8 mouse cellular contexts compared by ENCODE assay signal in the genomic region with DNA sequence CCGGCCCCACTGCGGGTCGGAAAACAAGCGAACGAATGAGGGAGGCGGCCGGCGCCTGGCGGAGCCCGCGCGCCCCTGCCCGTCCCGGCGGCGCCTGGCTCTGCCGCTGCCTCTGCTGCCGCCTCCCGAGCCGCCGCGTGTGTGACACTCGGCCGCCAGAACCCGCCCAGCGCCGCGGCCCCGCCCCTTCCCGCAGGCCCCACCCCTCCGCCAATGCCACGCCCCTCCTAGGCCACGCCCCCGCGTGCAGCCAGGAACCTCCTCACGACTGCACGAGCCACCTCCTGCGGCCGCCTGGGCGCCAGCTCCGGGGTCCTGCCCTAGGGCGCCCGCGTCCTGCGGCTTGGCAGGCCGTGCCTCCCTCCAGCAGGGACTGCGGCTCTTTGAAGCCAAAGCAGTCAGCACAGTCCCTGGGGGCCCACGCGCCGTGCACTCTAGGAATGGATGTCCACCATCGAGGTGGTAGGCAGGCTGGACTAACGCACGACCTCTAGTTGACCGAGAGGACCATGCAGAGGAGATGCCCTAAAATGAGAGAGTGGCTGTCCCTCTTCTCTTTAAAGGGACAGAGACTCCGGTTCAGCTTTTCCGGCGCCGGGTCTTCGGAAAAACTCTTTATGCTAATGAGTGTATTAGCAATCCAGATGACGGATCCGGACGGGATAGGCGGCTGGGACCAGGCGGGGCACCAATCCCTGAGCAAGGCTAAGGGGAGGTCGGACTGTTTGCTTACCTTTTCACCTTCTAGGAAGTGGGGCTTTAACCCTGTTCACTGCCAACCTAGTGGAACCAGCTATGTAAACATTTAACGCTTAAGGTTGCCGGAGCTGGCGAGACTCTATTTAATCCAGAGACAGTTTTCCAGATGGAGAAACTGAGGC. TPM values are rescaled to one million over a fixed set of nuclear protein-coding genes. Genes with fewer than 3 reads are reported as not detected.
DNase-seq lines count a peak whose midpoint lies in the region; ATAC-seq and TF ChIP-seq lines count a peak whose summit lies in the region.

No protein-coding gene starts in this region.

- H3K4me2 ChIP-seq in embryonic facial prominence, embryonic 14.5 days (ENCODE audit: low read depth, low read length), result peak overlapping the region; percentile 94
- H3K4me2 ChIP-seq in limb, embryonic 12.5 days, result peak overlapping the region; percentile 95
- peak overlapping the region; percentile 92 for H3K4me2 ChIP-seq in midbrain, embryonic 14.5 days (ENCODE audit: low read length)

- no peaks in the 10 kb centered on the region for H3K9me3 ChIP-seq in embryonic facial prominence, embryonic 14.5 days (ENCODE audit: control insufficient read depth, low read length)
- no peaks in the 10 kb centered on the region for H3K9me3 ChIP-seq in limb, embryonic 12.5 days
- no peaks in the 10 kb centered on the region for H3K9me3 ChIP-seq in midbrain, embryonic 14.5 days (ENCODE audit: control insufficient read depth, low read length)

- H3K36me3 ChIP-seq in embryonic facial prominence, embryonic 14.5 days (ENCODE audit: control insufficient read depth, insufficient read depth, low read length), result no peaks in the 10 kb centered on the region
- H3K36me3 ChIP-seq in limb, embryonic 12.5 days, result peaks cover 4% of the 10 kb centered on the region; the same call in 1 of the 2 replicates
- H3K36me3 ChIP-seq in midbrain, embryonic 14.5 days (ENCODE audit: control insufficient read depth, insufficient read depth, low read length), result no peaks in the 10 kb centered on the region

- no peak for TF ChIP-seq CTCF in bone marrow, adult 2 months (IDR thresholded peaks at IDR 0.05; ENCODE audit: control insufficient read depth, insufficient read depth, low read length)

- peak overlapping the region; percentile 79 for H3K4me3 ChIP-seq in bone marrow, adult 2 months (replicated peaks; ENCODE audit: control insufficient read depth, low read depth, low read length)
- peak overlapping the region; percentile 84 for H3K4me3 ChIP-seq in embryonic facial prominence, embryonic 14.5 days (ENCODE audit: low read depth, low read length)
- H3K4me3 ChIP-seq in limb, embryonic 12.5 days (replicated peaks), result peak overlapping the region; percentile 61
- peak overlapping the region; percentile 69 for H3K4me3 ChIP-seq in midbrain, embryonic 14.5 days (replicated peaks; ENCODE audit: low read depth, low read length)

- H3K27ac ChIP-seq in bone marrow, adult 2 months (ENCODE audit: control insufficient read depth, insufficient read depth, low read depth, low read length, poor library complexity), result peak overlapping the region; percentile 78
- peak overlapping the region; percentile 86 for H3K27ac ChIP-seq in embryonic facial prominence, embryonic 14.5 days (replicated peaks; ENCODE audit: low read depth, low read length)
- H3K27ac ChIP-seq in limb, embryonic 12.5 days, result peak overlapping the region; percentile 94
- peak overlapping the region; percentile 85 for H3K27ac ChIP-seq in midbrain, embryonic 14.5 days (replicated peaks; ENCODE audit: low read depth, low read length)

- peak; percentile 86 for ATAC-seq in embryonic facial prominence, embryonic 14.5 days (ENCODE audit: low read depth)
- peak; percentile 88 for ATAC-seq in limb, embryonic 12.5 days (ENCODE audit: insufficient number of reproducible peaks, insufficient read depth, low FRiP score, low TSS enrichment, low read depth)
- peak; percentile 87 for ATAC-seq in midbrain, embryonic 14.5 days (ENCODE audit: low FRiP score, low TSS enrichment)

- H3K4me1 ChIP-seq in bone marrow, adult 2 months (ENCODE audit: control insufficient read depth, insufficient read depth, low read length), result peaks cover 2% of the 10 kb centered on the region; the same call in 1 of the 2 replicates
- peaks cover 33% of the 10 kb centered on the region for H3K4me1 ChIP-seq in embryonic facial prominence, embryonic 14.5 days (ENCODE audit: control insufficient read depth, insufficient read depth, low read length)
- peaks cover 75% of the 10 kb centered on the region for H3K4me1 ChIP-seq in limb, embryonic 12.5 days (replicated peaks)
- peaks cover 41% of the 10 kb centered on the region for H3K4me1 ChIP-seq in midbrain, embryonic 14.5 days (ENCODE audit: control insufficient read depth, insufficient read depth, low read length)

- peak; percentile 96 for DNase-seq in 416B (ENCODE audit: low read depth)
- DNase-seq in embryonic facial prominence, embryonic 14.5 days (ENCODE audit: low spot score), result peak; percentile 96
- peak; percentile 94 for DNase-seq in heart, adult 8-10 months (ENCODE audit: low spot score)
- peak; percentile 97 to 98 for DNase-seq in kidney, adult 8-10 months
- DNase-seq in midbrain, embryonic 14.5 days, result peak; percentile 94
- DNase-seq in spleen, adult 12 weeks (ENCODE audit: low spot score), result peak; percentile 75

- H3K9ac ChIP-seq in embryonic facial prominence, embryonic 14.5 days (ENCODE audit: low read depth, low read length), result peak overlapping the region; percentile 87
- peak overlapping the region; percentile 88 for H3K9ac ChIP-seq in limb, embryonic 12.5 days (replicated peaks)
- H3K9ac ChIP-seq in midbrain, embryonic 14.5 days (replicated peaks; ENCODE audit: low read length), result peak overlapping the region; percentile 69

- WGBS in bone marrow, adult 2 months, result under 1% methylated on average over 68 of the region's 68 CpGs
- WGBS in embryonic facial prominence, embryonic 14.5 days, result under 1% methylated on average over 32 of the region's 68 CpGs
- WGBS in limb, embryonic 12.5 days, result under 1% methylated on average over 47 of the region's 68 CpGs
- under 1% methylated on average over 52 of the region's 68 CpGs for WGBS in midbrain, embryonic 14.5 days

- TF ChIP-seq POLR2A in bone marrow, adult 2 months (IDR thresholded peaks at IDR 0.05; ENCODE audit: borderline replicate concordance, control insufficient read depth, low read depth, low read length), result peak; percentile 58; the same call in 1 of the 2 replicates

- H3K27me3 ChIP-seq in embryonic facial prominence, embryonic 14.5 days (replicated peaks; ENCODE audit: control insufficient read depth, insufficient read depth, low read length), result no peaks in the 10 kb centered on the region
- no peaks in the 10 kb centered on the region for H3K27me3 ChIP-seq in limb, embryonic 12.5 days
- H3K27me3 ChIP-seq in midbrain, embryonic 14.5 days (ENCODE audit: control insufficient read depth, insufficient read depth, low read length), result peaks cover 6% of the 10 kb centered on the region; the same call in 1 of the 2 replicates

RNA-seq across cellular contexts. Expression of a gene that starts 1.4 kb away (rescaled TPM):
- polyA plus RNA-seq in bone marrow, adult 2 months (2011; ENCODE audit: insufficient read depth, insufficient read length, low replicate concordance, missing spikeins), result 2.8 and 6.5 TPM in 2 replicates
- 9.7 and 11.3 TPM in 2 replicates for polyA plus RNA-seq in embryonic facial prominence, embryonic 14.5 days (2014; fragmentation: Nextera tagmentation; extraction: Ambion mirVana)
- 10 to 100 TPM; 23.7 to 44.2 (median 32.3) TPM for total RNA-seq in heart, adult 8-10 months (2022)
- 6.6 and 8.3 TPM in 2 replicates for polyA plus RNA-seq in limb, embryonic 12.5 days (2016; fragmentation: Nextera tagmentation; extraction: Ambion mirVana)
- 10.2 and 10.4 TPM in 2 replicates for polyA plus RNA-seq in midbrain, embryonic 14.5 days (2014; fragmentation: Nextera tagmentation; extraction: Ambion mirVana)

Comparison
In these comparisons a context has a peak if more than half of its experiments do, and no peak if none do; other contexts are left out.
1. Peak in every context shown above with its lines: DNase-seq, ATAC-seq, H3K4me3 ChIP-seq and H3K27ac ChIP-seq.